Mouse (Mus musculus) heart, embryonic 14.5 days (tissue): Measurements from ENCODE around the gene Ifnar1. TPM values are rescaled to one million over a fixed set of nuclear protein-coding genes. Genes with fewer than 3 reads are reported as not detected.
"Not testable (repeated sequence)": the region's sequence is repeated elsewhere in the genome, so short reads cannot be mapped to it uniquely, and the experiment has no call there.

Experiments used
- ATAC-seq: fragments of 200-750 bp; cut with Nextera tagmentation; 2 replicates; pipeline ENCODE4 v1.8.0; 2017; ENCODE audit warnings: low read depth, moderate TSS enrichment; ENCODE audit not compliant: insufficient number of reproducible peaks, insufficient read depth, low FRiP score
- H3K27ac ChIP-seq, 2 experiments: fragments of 200-500 bp in 1 of 2; fragments of 300-500 bp in 1 of 2; sonication (generic) in 1 of 2; replicated peaks in 1 of 2; 2 replicates each; pipeline ENCODE4 v1.5.1; 2012 to 2014; ENCODE audit warnings: low read depth in 2 of 2, low read length in 2 of 2, control low read depth in 1 of 2, mild to moderate bottlenecking in 1 of 2, mixed read lengths in 1 of 2; ENCODE audit not compliant: control insufficient read depth in 1 of 2, insufficient read depth in 1 of 2
- H3K27me3 ChIP-seq: fragments of 300-500 bp; sonication (generic); 2 replicates; pipeline ENCODE4 v1.6.1; 2014; ENCODE audit warnings: mild to moderate bottlenecking, low read length, control low read depth; ENCODE audit not compliant: control insufficient read depth, insufficient read depth
- H3K36me3 ChIP-seq: fragments of 300-500 bp; sonication (generic); 2 replicates; pipeline ENCODE4 v1.6.1; 2014; ENCODE audit warnings: mild to moderate bottlenecking, control low read depth, low read length, mixed read lengths; ENCODE audit not compliant: control insufficient read depth, insufficient read depth
- H3K4me1 ChIP-seq, 2 experiments: fragments of 200-500 bp in 1 of 2; fragments of 300-500 bp in 1 of 2; sonication (generic) in 1 of 2; 2 replicates each; pipeline ENCODE4 v1.6.1; 2012 to 2014; ENCODE audit warnings: low read length in 2 of 2, control low read depth in 1 of 2, mixed read lengths in 1 of 2; ENCODE audit not compliant: control insufficient read depth in 2 of 2, insufficient read depth in 2 of 2
- H3K4me2 ChIP-seq: fragments of 300-500 bp; sonication (generic); 2 replicates; pipeline ENCODE4 v1.6.1; 2014; ENCODE audit warnings: mild to moderate bottlenecking, low read length
- H3K4me3 ChIP-seq, 2 experiments: fragments of 200-500 bp in 1 of 2; fragments of 300-500 bp in 1 of 2; sonication (generic) in 1 of 2; 2 replicates each; pipeline ENCODE4 v1.5.1; 2012 to 2014; ENCODE audit warnings: low read length in 2 of 2, mild to moderate bottlenecking in 2 of 2, control low read depth in 1 of 2, low read depth in 1 of 2, moderate library complexity in 1 of 2; ENCODE audit not compliant: control insufficient read depth in 1 of 2, insufficient read depth in 1 of 2
- H3K9ac ChIP-seq: fragments of 300-500 bp; sonication (generic); 2 replicates; pipeline ENCODE4 v1.6.1; 2014; ENCODE audit warnings: mild to moderate bottlenecking, low read length
- H3K9me3 ChIP-seq: fragments of 300-500 bp; sonication (generic); 2 replicates; pipeline ENCODE4 v1.6.1; 2016; ENCODE audit warnings: low read length, control low read depth; ENCODE audit not compliant: control insufficient read depth
- WGBS: fragments of 180-500 bp; shearing (Covaris S2); extraction: QIAGEN DNeasy Blood & Tissue Kit; methylation state at CpG from one replicate; pipeline ENCODE4 v1.1.7; 2014; 5-methylcytosine and 5-hydroxymethylcytosine counted together
- polyA plus RNA-seq: library from polyadenylated mRNA; unstranded; fragments of >200 nt; fragmentation: Nextera tagmentation; extraction: Ambion mirVana; gene quantifications from 2 replicates; pipeline ENCODE4 v1.2.1, GENCODE M21; 2014

The Ifnar1 gene
- polyA plus RNA-seq, 1 experiment from 2014 or later: 45.1 TPM

DNA sequence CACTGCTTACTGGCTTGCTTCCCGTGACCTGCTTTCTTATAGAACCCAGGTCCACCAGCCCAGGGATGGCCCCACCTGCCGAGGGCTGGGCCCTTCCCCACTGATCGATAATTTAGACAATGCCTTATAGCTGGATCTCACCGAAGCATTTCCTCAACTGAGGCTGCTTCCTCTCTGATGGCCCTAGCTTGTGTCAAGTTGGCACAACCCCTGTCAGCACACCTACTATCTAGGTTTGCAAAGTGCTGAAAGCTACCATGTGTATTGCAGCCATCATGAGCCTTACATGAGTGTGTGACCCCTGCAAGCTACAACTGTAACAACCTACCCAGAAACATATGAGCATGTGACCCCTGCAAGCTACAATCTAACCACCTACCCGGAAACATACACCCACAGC lies 39.2 kb downstream of the Ifnar1 start:
- no peak overlapping the region for H3K4me2 ChIP-seq
- no peak for ATAC-seq
- H3K36me3 ChIP-seq: no peaks in the 10 kb centered on the region
- H3K9me3 ChIP-seq: no peaks in the 10 kb centered on the region
- no peaks in the 10 kb centered on the region for H3K27me3 ChIP-seq
- 75% methylated on average over 5 of the region's 5 CpGs for WGBS
- no peak overlapping the region for H3K27ac ChIP-seq
- H3K9ac ChIP-seq: no peak overlapping the region
- H3K4me3 ChIP-seq: no peak overlapping the region
- peaks cover 0 to 5% of the 10 kb centered on the region in 2 experiments; a peak in 1 of 4 replicates for H3K4me1 ChIP-seq

DNA sequence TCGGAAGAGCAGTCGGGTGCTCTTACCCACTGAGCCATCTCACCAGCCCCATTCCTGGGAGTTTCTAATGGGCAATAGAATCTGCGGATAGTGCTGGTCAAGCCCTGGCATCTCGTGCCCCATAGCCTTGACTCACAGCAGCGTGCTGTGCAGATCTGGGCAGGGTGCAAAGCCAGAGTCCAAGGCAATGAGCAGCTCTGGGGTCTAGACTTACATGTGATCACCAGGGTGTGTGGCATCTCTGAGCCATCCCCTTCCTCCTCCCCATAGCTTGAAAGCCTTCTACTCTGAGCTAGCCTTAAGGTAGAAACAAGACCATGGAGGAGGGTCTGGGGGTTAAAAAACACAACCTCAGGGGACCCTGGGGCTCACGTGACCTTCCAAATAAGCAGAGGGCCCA lies 41.2 kb downstream of the Ifnar1 start:
- Histone ChIP-seq H3K9me3 (no peaks in the 10 kb centered on the region), H3K4me2 (no peak overlapping the region), H3K27ac (no peak overlapping the region), H3K27me3 (no peaks in the 10 kb centered on the region), H3K9ac (no peak overlapping the region), H3K36me3 (no peaks in the 10 kb centered on the region), H3K4me3 (no peak overlapping the region), H3K4me1 (peaks cover 3 to 8% of the 10 kb centered on the region in 2 experiments; a peak in 2 of 4 replicates)
- no peak for ATAC-seq
- WGBS: 93% methylated on average over 6 of the region's 6 CpGs

- Histone ChIP-seq H3K4me2 (no peak overlapping the region), H3K4me1 (peaks cover 5 to 14% of the 10 kb centered on the region in 2 experiments; a peak in 3 of 4 replicates), H3K9ac (no peak overlapping the region), H3K4me3 (no peak overlapping the region), H3K27ac (no peak overlapping the region), H3K27me3 (no peaks in the 10 kb centered on the region), H3K36me3 (no peaks in the 10 kb centered on the region), H3K9me3 (no peaks in the 10 kb centered on the region)
- 70% methylated on average over 10 of the region's 10 CpGs for WGBS
- no peak for ATAC-seq
These were observed 42.0 kb downstream of the Ifnar1 start for GRCm38 (mm10) chr16:91527051-91527450.

DNA sequence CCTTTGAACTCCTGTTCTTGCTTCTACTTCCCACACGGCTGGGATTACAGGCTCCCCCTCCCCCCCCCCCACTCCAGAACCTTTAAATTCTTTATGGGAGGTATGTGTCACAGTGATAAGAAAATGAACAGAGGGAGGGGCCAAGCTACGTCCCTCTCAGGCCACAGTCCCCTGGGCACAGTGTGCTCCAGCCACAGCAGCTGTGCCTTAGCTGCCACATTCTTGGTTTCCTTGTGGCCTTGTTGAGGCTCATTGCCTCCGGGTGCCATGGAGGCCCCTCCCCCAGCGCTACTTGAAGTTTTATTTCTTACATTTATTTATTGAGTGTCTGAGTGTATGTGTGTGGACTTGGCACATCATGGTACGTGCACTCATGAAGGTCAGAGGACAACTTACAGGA lies 42.5 kb downstream of the Ifnar1 start:
- H3K27me3 ChIP-seq: no peaks in the 10 kb centered on the region
- 44% methylated on average over 5 of the region's 5 CpGs for WGBS
- H3K4me3 ChIP-seq: no peak overlapping the region
- H3K9me3 ChIP-seq: no peaks in the 10 kb centered on the region
- H3K4me2 ChIP-seq: no peak overlapping the region
- no peak overlapping the region for H3K27ac ChIP-seq
- H3K9ac ChIP-seq: no peak overlapping the region
- peaks cover 9 to 18% of the 10 kb centered on the region in 2 experiments for H3K4me1 ChIP-seq
- no peak for ATAC-seq
- no peaks in the 10 kb centered on the region for H3K36me3 ChIP-seq

GRCm38 (mm10) chr16:91528578-91528977 lies 43.5 kb downstream of the Ifnar1 start:
- ATAC-seq: no peak

DNA sequence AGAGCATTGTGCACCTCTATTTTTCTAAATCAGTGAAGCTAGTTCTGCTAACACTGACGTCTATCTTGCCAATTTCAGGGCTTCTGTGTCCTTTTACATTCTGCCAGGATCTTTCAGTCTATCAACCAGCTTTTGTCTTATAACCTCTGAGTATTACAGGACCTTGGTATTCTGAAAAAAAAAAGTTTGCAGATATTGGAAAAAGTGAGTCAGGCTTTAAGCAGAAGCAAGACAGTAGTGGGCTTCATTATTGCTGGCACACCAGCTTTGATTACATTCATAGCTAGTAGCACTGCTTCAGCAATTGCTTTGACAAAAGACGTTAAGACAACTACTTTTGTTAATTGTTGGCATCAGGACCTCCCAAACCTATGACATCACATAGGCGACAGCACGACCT lies 45.8 kb downstream of the Ifnar1 start:
- ATAC-seq, H3K36me3 ChIP-seq, H3K9ac ChIP-seq, H3K4me2 ChIP-seq, H3K4me3 ChIP-seq, H3K9me3 ChIP-seq, H3K27ac ChIP-seq, H3K27me3 ChIP-seq: not testable (repeated sequence)
- 81% methylated on average over 4 of the region's 4 CpGs for WGBS
- peaks cover 29 to 39% of the 10 kb centered on the region in 2 experiments for H3K4me1 ChIP-seq

More at GRCm38 (mm10) chr16:91528578-91528977, 43.5 kb downstream of the Ifnar1 start:
- no peak overlapping the region for H3K27ac ChIP-seq
- 70% methylated on average over 9 of the region's 9 CpGs for WGBS
- H3K4me2 ChIP-seq: no peak overlapping the region
- no peak overlapping the region for H3K9ac ChIP-seq
- no peak overlapping the region for H3K4me3 ChIP-seq
- no peaks in the 10 kb centered on the region for H3K27me3 ChIP-seq
- no peaks in the 10 kb centered on the region for H3K9me3 ChIP-seq
- peaks cover 20 to 29% of the 10 kb centered on the region in 2 experiments for H3K4me1 ChIP-seq
- no peaks in the 10 kb centered on the region for H3K36me3 ChIP-seq

GRCm38 (mm10) chr16:91531856-91532255 lies 46.8 kb downstream of the Ifnar1 start:
- Histone ChIP-seq H3K36me3 (no peaks in the 10 kb centered on the region), H3K27ac (peak overlapping the region; percentile 70 to 73), H3K4me2 (peak overlapping the region; percentile 11; the same call in 1 of the 2 replicates), H3K4me3 (no peak overlapping the region), H3K4me1 (peaks cover 29 to 39% of the 10 kb centered on the region in 2 experiments), H3K9ac (0 out of 2 replicates have a peak overlapping the region, but pooled peaks have one; percentile 2), H3K27me3 (no peaks in the 10 kb centered on the region), H3K9me3 (no peaks in the 10 kb centered on the region)
- WGBS: 29% methylated on average over 6 of the region's 6 CpGs
- ATAC-seq: no peak

GRCm38 (mm10) chr16:91532429-91532828 lies 47.4 kb downstream of the Ifnar1 start:
- no peak for ATAC-seq
- H3K4me3 ChIP-seq: no peak overlapping the region
- no peaks in the 10 kb centered on the region for H3K27me3 ChIP-seq
- no peaks in the 10 kb centered on the region for H3K36me3 ChIP-seq
- H3K4me2 ChIP-seq: peak overlapping the region; percentile 11; the same call in 1 of the 2 replicates
- peaks cover 29 to 37% of the 10 kb centered on the region in 2 experiments for H3K4me1 ChIP-seq
- H3K27ac ChIP-seq: peak overlapping the region; percentile 70 to 73; a peak in 3 of 4 replicates
- H3K9me3 ChIP-seq: no peaks in the 10 kb centered on the region
- WGBS: 67% methylated on average over 2 of the region's 2 CpGs
- H3K9ac ChIP-seq: no peak overlapping the region
